Mouse (Mus musculus) olfactory bulb, adult 2 months (tissue): ENCODE data around the gene Ccdc154. TPM values are rescaled to one million over a fixed set of nuclear protein-coding genes. Genes with fewer than 3 reads are reported as not detected.

Source experiments
- H3K27ac ChIP-seq: fragments of 200-500 bp; 2 replicates; pipeline ENCODE4 v1.5.1; 2012; ENCODE audit warnings: low read depth, low read length; ENCODE audit not compliant: insufficient read depth
- H3K4me1 ChIP-seq: fragments of 200-500 bp; 2 replicates; pipeline ENCODE4 v1.6.1; 2012; ENCODE audit warnings: low read length; ENCODE audit not compliant: control insufficient read depth, insufficient read depth
- H3K4me3 ChIP-seq: fragments of 200-500 bp; 2 replicates; pipeline ENCODE4 v1.5.1; 2012; ENCODE audit warnings: mild to moderate bottlenecking, low read depth, low read length, moderate library complexity; ENCODE audit not compliant: insufficient read depth
- CTCF ChIP-seq: fragments of 200-500 bp; IDR thresholded peaks from 2 replicates; pipeline ENCODE4 v1.5.1; 2012; ENCODE audit warnings: low read depth, mild to moderate bottlenecking, low read length, moderate library complexity; ENCODE audit not compliant: insufficient read depth
- POLR2A ChIP-seq: fragments of 200-500 bp; IDR thresholded peaks from 2 replicates; pipeline ENCODE4 v1.6.1; 2012; ENCODE audit warnings: mild to moderate bottlenecking, low read depth, low read length, moderate library complexity; ENCODE audit not compliant: insufficient read depth
- WGBS: fragments of 180-500 bp; shearing (Covaris S2); methylation state at CpG from one replicate; pipeline ENCODE4 v1.1.7; 2018; 5-methylcytosine and 5-hydroxymethylcytosine counted together
- polyA plus RNA-seq: library from polyadenylated mRNA; stranded (reverse); fragments of >200 nt; gene quantifications from 2 replicates; pipeline ENCODE4 v1.2.4, GENCODE M21; 2012; ENCODE audit warnings: low replicate concordance; ENCODE audit not compliant: missing spikeins, insufficient read depth, insufficient read length

Gene Ccdc154
- polyA plus RNA-seq, 1 experiment: not detected

- Histone ChIP-seq H3K27ac (no peak overlapping the region), H3K4me1 (no peaks in the 10 kb centered on the region), H3K4me3 (no peak overlapping the region)
- TF ChIP-seq POLR2A (no peak), CTCF (no peak)
- WGBS: 88% methylated on average over 3 of the region's 3 CpGs
Observed at GRCm38 (mm10) chr17:25172558-25172957, 10.3 kb downstream of the Ccdc154 start.

- H3K4me1 ChIP-seq: no peaks in the 10 kb centered on the region
Observed at GRCm38 (mm10) chr17:25175411-25175810, 13.2 kb downstream of the Ccdc154 start, which contains the start of gene Gm38655. Gene Gm38655, minus strand, starts transcription at chr17:25175471.

DNA sequence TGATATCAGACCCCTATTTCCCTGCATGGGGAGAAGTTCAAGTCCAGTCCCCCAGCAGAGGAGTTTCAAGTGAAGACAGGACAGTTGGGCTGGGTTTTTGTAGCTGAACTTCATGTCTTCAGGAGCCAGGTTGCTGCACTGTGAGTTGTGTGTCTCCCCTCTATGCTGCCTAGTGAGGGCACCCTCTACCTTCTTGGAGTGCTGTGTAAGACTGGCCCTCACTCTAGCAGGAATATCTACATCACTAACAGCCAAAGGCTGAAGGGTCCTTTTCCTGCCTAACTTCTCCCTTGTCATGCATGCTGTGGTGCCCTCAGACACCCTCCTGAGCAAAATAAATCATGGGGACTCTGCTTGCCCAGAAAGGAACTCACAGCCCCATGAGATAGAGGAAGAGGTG lies 21.0 kb downstream of the Ccdc154 start:
- no peak overlapping the region for H3K4me3 ChIP-seq
- peaks cover 4% of the 10 kb centered on the region for H3K4me1 ChIP-seq
- no peak overlapping the region for H3K27ac ChIP-seq
- no peak for TF ChIP-seq CTCF
- no peak for TF ChIP-seq POLR2A

More at GRCm38 (mm10) chr17:25175411-25175810, 13.2 kb downstream of the Ccdc154 start, which contains the start of gene Gm38655:
- WGBS: 57% methylated on average over 9 of the region's 9 CpGs
- TF ChIP-seq POLR2A: no peak
- TF ChIP-seq CTCF: no peak
- H3K4me3 ChIP-seq: no peak within 1 kb of the TSS
- no peak within 1 kb of the TSS for H3K27ac ChIP-seq

- Histone ChIP-seq H3K4me1 (peaks cover 5% of the 10 kb centered on the region), H3K27ac (peak within 1 kb of the TSS; percentile 56), H3K4me3 (peak within 1 kb of the TSS; percentile 85)
- under 1% methylated on average over 50 of the region's 50 CpGs for WGBS
- TF ChIP-seq CTCF (no peak), POLR2A (peak; percentile 71)
Observed at GRCm38 (mm10) chr17:25184129-25184691, 21.9 kb downstream of the Ccdc154 start, which contains the start of gene BC003965. Gene BC003965, plus strand, starts transcription at chr17:25184554.

- Histone ChIP-seq H3K4me3 (peak overlapping the region; percentile 85), H3K4me1 (peaks cover 8% of the 10 kb centered on the region), H3K27ac (no peak overlapping the region)
- TF ChIP-seq CTCF (no peak), POLR2A (no peak)
- 6% methylated on average over 17 of the region's 17 CpGs for WGBS
Observed at GRCm38 (mm10) chr17:25184961-25185360, 22.7 kb downstream of the Ccdc154 start.

DNA sequence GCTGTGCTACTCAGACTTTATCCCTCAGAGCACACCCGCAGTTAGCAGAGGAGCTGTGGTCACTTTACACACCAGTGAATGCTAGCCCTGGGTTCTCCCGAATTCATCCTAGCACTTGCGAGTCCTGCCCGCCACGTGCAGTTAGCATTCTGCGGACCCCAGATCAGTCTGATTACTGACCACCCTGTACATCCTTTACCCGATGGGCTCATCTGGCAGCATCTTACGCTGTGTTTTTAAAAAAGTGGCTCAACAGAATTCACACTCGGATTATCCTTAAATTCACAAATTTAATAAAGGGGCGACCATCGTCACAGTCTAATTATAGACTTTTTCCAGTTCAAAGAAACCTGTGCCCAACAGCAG lies 25.5 kb downstream of the Ccdc154 start:
- Histone ChIP-seq H3K4me3 (peak overlapping the region; percentile 97), H3K27ac (no peak overlapping the region), H3K4me1 (peaks cover 11% of the 10 kb centered on the region)
- TF ChIP-seq CTCF: no peak
- TF ChIP-seq POLR2A: no peak
- WGBS: 4% methylated on average over 11 of the region's 11 CpGs

DNA sequence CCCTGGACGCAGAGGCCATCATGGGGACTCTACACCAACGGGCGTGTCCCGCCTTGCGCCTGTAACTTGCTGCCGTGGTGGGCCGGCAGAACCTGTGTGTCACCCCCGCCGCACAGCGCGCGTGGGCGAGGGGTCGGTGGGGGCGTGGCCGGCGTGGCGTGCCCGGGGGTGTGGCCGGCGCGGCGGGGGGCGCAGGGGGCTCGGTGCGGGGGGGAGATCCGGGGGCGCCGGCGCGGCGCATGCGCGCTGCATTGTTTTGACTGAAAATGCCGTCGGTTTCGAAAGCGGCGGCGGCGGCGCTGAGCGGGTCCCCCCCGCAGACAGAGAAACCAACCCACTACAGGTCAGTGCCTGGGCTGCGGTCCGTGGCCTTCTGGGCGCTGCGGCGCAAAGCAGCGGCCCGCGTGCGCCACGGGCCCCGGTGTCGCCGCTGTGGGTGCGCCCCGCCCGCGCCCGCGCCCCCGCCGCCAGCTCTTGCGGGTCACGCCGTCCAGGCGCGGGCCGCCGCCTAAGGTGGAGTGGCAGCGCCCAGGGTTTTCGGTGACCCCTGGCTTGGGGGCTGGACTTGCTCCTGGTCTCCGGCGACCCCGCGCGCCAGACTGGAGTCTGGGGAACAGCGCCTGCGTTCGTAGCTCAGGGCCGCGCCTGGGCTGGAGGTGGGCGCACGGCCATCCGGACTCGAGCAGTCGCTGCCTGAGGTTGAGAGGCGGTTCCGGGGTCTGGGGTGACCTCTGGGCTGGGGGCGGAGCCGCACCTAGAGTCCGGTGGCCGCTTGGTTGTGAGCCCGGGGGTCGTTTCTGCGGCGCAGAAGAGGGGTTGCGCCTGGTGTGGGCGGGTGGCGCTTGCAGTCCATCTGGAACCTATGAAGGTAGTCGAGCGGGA lies 26.1 kb downstream of the Ccdc154 start, which contains the start of gene Unkl:
Unkl (plus strand) TSS at position 248 of the 882 bp plus-strand sequence.
- no peak for TF ChIP-seq CTCF
- peak; percentile 50 for TF ChIP-seq POLR2A
- H3K27ac ChIP-seq: 0 out of 2 replicates have a peak within 1 kb of the TSS, but pooled peaks have one; percentile 46
- peaks cover 11% of the 10 kb centered on the region for H3K4me1 ChIP-seq
- H3K4me3 ChIP-seq: peak within 1 kb of the TSS; percentile 97
- WGBS: 1% methylated on average over 103 of the region's 104 CpGs

DNA sequence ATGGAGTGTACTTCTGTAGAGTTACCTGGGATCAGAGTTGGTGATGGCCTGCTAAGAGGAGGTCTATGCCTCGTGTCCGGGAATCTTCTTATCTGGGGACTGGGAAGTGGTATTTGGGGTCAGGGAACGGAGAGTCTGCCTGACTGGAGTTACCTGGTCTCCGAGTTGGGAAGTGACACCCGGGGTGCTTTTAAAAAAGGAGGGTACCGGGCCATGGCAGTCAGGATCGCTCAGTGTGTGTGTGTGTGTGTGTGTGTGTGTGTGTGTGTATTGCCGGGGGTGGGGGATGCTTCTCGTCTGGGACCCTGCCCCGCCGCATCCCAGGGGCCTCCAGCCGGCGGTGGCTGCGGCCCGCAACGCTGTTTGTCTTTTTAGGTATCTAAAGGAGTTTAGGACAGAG lies 26.8 kb downstream of the Ccdc154 start:
- Histone ChIP-seq H3K4me3 (peak overlapping the region; percentile 97), H3K4me1 (peaks cover 11% of the 10 kb centered on the region), H3K27ac (no peak overlapping the region)
- 2% methylated on average over 16 of the region's 16 CpGs for WGBS
- TF ChIP-seq CTCF (no peak), POLR2A (no peak)

DNA sequence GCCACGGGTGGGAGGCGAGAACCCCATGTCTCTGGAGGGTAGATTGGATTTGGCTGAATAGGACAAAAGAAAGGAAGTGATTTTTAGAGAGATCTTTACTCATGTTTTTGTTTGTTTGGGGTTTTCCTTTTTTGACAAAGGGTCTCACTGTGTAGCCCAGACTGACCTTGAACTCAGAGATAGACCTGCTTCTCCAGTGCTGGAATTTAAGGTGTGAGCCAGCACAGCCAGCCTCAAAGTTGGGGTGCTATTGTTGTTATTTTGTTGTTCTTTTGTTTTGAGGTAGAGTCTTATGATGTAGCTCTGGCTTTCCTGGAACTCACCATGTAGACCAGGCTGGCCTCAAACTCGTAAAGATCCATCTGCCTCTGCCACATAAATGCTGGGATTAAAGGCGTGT lies 40.1 kb downstream of the Ccdc154 start:
- Histone ChIP-seq H3K27ac (no peak overlapping the region), H3K4me3 (no peak overlapping the region), H3K4me1 (no peaks in the 10 kb centered on the region)
- TF ChIP-seq CTCF: no peak
- TF ChIP-seq POLR2A: no peak
- 88% methylated on average over 4 of the region's 4 CpGs for WGBS
